ENCODE assay signal across 20 mouse cellular contexts in genomic region chr3:54814622-54815021, GRCm38 (mm10). TPM values are rescaled to one million over a fixed set of nuclear protein-coding genes. Genes with fewer than 3 reads are reported as not detected.
DNase-seq lines count a peak whose midpoint lies in the region; ATAC-seq and TF ChIP-seq lines count a peak whose summit lies in the region.
"Had no signal": no experiment of that assay in that cellular context is flagged by ENCODE, and none has a peak within 500 bp of the region (broad histone marks: within the 10 kb centered on the region; RNA-seq: fewer than 3 reads in every experiment).

No protein-coding gene starts in this region.

- H3K9me3 ChIP-seq in lung, embryonic 14.5 days (ENCODE audit: low read depth, low read length), result no peaks in the 10 kb centered on the region
- H3K9me3 ChIP-seq: embryonic facial prominence, embryonic 12.5 days; heart, embryonic 13.5 days; hindbrain, embryonic 10.5 days; hindbrain, embryonic 15.5 days; liver, embryonic 13.5 days had no signal

- no peak overlapping the region for H3K9ac ChIP-seq in lung, embryonic 14.5 days
- H3K9ac ChIP-seq: embryonic facial prominence, embryonic 12.5 days; heart, embryonic 13.5 days; hindbrain, embryonic 15.5 days; liver, embryonic 13.5 days had no signal

- no peak for TF ChIP-seq CTCF in lung, embryonic 14.5 days (IDR thresholded peaks at IDR 0.05; ENCODE audit: low read depth)
- TF ChIP-seq CTCF in brain, embryonic 14.5 days (IDR thresholded peaks at IDR 0.05; ENCODE audit: borderline replicate concordance, extremely low read depth, insufficient read depth, insufficient read length), result no peak

- H3K36me3 ChIP-seq in lung, embryonic 14.5 days (ENCODE audit: insufficient read depth), result no peaks in the 10 kb centered on the region
- H3K36me3 ChIP-seq: embryonic facial prominence, embryonic 12.5 days; heart, embryonic 13.5 days; hindbrain, embryonic 10.5 days; hindbrain, embryonic 15.5 days; liver, embryonic 13.5 days had no signal

- ATAC-seq in lung, embryonic 14.5 days (ENCODE audit: insufficient read depth), result no peak
- ATAC-seq in megakaryocyte progenitor cell, adult 5-6 weeks (replicated peaks; ENCODE audit: poor library complexity), result peak; percentile 71
- ATAC-seq in activated CD4-positive, CD25-positive, alpha-beta regulatory T cell, adult 4 months, result no peak

- no peak for TF ChIP-seq POLR2A in brain, embryonic 14.5 days (IDR thresholded peaks at IDR 0.05; ENCODE audit: borderline replicate concordance, extremely low read depth, insufficient read depth, insufficient read length, poor library complexity, severe bottlenecking)

- H3K27me3 ChIP-seq in lung, embryonic 14.5 days (ENCODE audit: insufficient read depth, low read length), result no peaks in the 10 kb centered on the region
- H3K27me3 ChIP-seq: embryonic facial prominence, embryonic 12.5 days; hindbrain, embryonic 15.5 days; liver, embryonic 13.5 days had no signal

- intact Hi-C loops in left cerebral cortex, postnatal 36 days (cut with DNase I), result loop anchor here (10.0 kb wide), 1 partner anchor 100 kb away; the partner anchor contains the start of gene Sertm1

- H3K27ac ChIP-seq in lung, embryonic 14.5 days (ENCODE audit: low read depth), result no peak overlapping the region
- H3K27ac ChIP-seq: embryonic facial prominence, embryonic 12.5 days; heart, embryonic 13.5 days; hindbrain, embryonic 10.5 days; hindbrain, embryonic 15.5 days; liver, embryonic 13.5 days had no signal

- no peaks in the 10 kb centered on the region for H3K4me1 ChIP-seq in lung, embryonic 14.5 days (ENCODE audit: insufficient read depth)
- H3K4me1 ChIP-seq: embryonic facial prominence, embryonic 12.5 days; heart, embryonic 13.5 days; hindbrain, embryonic 10.5 days; hindbrain, embryonic 15.5 days; liver, embryonic 13.5 days had no signal

- DNase-seq in heart, adult 11 months, result peak; percentile 77
- DNase-seq in heart, adult 18-20 months, result no peak
- peak; percentile 47 for DNase-seq in lung, embryonic 14.5 days
- DNase-seq in lung, postnatal 14 days, result no peak
- peak; percentile 12 for DNase-seq in brain, embryonic 14.5 days (ENCODE audit: low read depth)
- DNase-seq in left cerebral cortex, postnatal 36 days (ENCODE audit: low spot score in 2 of 2), result no peak
- DNase-seq: adrenal gland, adult 2 months; cerebellum, adult 8-10 months; cerebellum, postnatal 36 days; kidney, adult 11 months; lung, adult 2 months had no signal

- no peak overlapping the region for H3K4me3 ChIP-seq in lung, embryonic 14.5 days (ENCODE audit: low read depth, low read length)
- H3K4me3 ChIP-seq: embryonic facial prominence, embryonic 12.5 days; heart, embryonic 13.5 days; hindbrain, embryonic 10.5 days; hindbrain, embryonic 15.5 days; liver, embryonic 13.5 days had no signal

- WGBS in lung, embryonic 14.5 days, result 56% methylated on average over 6 of the region's 6 CpGs

- H3K4me2 ChIP-seq in lung, embryonic 14.5 days, result no peak overlapping the region
- H3K4me2 ChIP-seq: embryonic facial prominence, embryonic 12.5 days; heart, embryonic 13.5 days; hindbrain, embryonic 15.5 days; liver, embryonic 13.5 days had no signal

RNA-seq across cellular contexts. Expression of gene Rfxap, which starts 7.0 kb away (rescaled TPM):
- 10 to 100 TPM; 16.6 to 19.1 TPM for total RNA-seq in heart, adult 18-20 months (2021)
- polyA plus RNA-seq in lung, embryonic 14.5 days (2014; fragmentation: Nextera tagmentation; extraction: Ambion mirVana), result 34.4 and 35.6 TPM in 2 replicates
- polyA plus RNA-seq in brain, embryonic 14.5 days (2012; rRNA removed), result 45.8 and 53.5 TPM in 2 replicates
- 39.8 and 44.5 TPM in 2 replicates for total RNA-seq in megakaryocyte progenitor cell, adult 5-6 weeks (2015)
- total RNA-seq in megakaryocyte progenitor cell, adult 5-6 weeks (2017), result 50.5 and 51.6 TPM in 2 replicates
- polyA plus RNA-seq in activated CD4-positive, CD25-positive, alpha-beta regulatory T cell, adult 4 months (2017; shearing (Covaris generic)), result 1 to 10 TPM; 3.9 to 6.9 TPM
- 10 to 100 TPM; 47.1 to 50.2 TPM for total RNA-seq in left cerebral cortex, postnatal 36 days (2021)

RNA-seq across cellular contexts. Expression of gene Smad9, which starts 59.2 kb away (rescaled TPM):
- total RNA-seq in heart, adult 18-20 months (2021), result 1 to 10 TPM; 1.7 to 1.9 TPM
- polyA plus RNA-seq in lung, embryonic 14.5 days (2014; fragmentation: Nextera tagmentation; extraction: Ambion mirVana), result 2.4 and 2.9 TPM in 2 replicates
- polyA plus RNA-seq in brain, embryonic 14.5 days (2012; rRNA removed), result 0.49 and 1.3 TPM in 2 replicates
- not detected in 2 replicates for total RNA-seq in megakaryocyte progenitor cell, adult 5-6 weeks (2015)
- total RNA-seq in megakaryocyte progenitor cell, adult 5-6 weeks (2017), result not detected in 2 replicates
- polyA plus RNA-seq in activated CD4-positive, CD25-positive, alpha-beta regulatory T cell, adult 4 months (2017; shearing (Covaris generic)), result not detected
- total RNA-seq in left cerebral cortex, postnatal 36 days (2021), result 1 to 10 TPM; 7.3 to 8.1 TPM
- total RNA-seq: monocyte, adult 5-6 weeks had no signal
- polyA plus RNA-seq: inflammation-experienced regulatory T-cells, adult 6 months had no signal

Comparison
In these comparisons a context has a peak if more than half of its experiments do, and no peak if none do; other contexts are left out.
1. DNase-seq: peak in heart, adult 11 months (single experiment), lung, embryonic 14.5 days (single experiment) and brain, embryonic 14.5 days (single experiment); none in heart, adult 18-20 months (0 of 2), lung, postnatal 14 days (single experiment) and left cerebral cortex, postnatal 36 days (0 of 2).